Mouse (Mus musculus) left cerebral cortex, postnatal 14 days (tissue): ENCODE measurements at regions not wholly inside any gene's neighbourhood (a gene's known extent, or its start where the extent isn't known, plus 50 kb on each side); places are given as distances from the start of the nearest gene placed in this dataset.
"Not testable (repeated sequence)": the region's sequence is repeated elsewhere in the genome, so short reads cannot be mapped to it uniquely, and the experiment has no call there.

Source experiments
- DNase-seq, 2 experiments: peaks; one replicate each; pipeline ENCODE4 v3.0.0; 2021 to 2022; ENCODE audit warnings: low spot score in 2 of 2, mixed read lengths in 1 of 2
- intact Hi-C: fragments of 180-260 bp; cut with DNase I; formaldehyde crosslinking; loops from one replicate; pipeline ENCODE4 v1.15.1; 2025

DNA sequence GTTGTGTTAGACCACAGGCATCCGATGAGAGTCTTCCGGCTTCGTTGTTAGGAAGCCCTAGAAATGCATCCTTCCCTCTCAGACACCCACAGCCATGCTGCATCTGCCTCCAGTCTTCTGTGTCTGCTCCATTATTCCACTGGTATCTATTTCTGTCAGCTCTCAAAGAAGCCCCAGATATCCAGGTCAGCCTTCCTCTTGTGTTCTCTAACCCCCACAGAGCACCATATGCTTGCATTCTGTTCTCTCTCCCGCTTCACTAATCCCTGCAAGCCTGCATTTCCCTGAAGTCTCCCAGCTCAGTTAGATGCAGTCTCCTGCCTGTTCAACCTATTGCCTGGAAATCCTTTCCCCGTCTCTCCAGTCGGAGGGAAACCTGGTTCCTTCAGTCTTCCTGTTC, 53.6 kb upstream of the Wdfy3 start:
- peak; percentile 38 to 41 for DNase-seq

GRCm38 (mm10) chr5:102126737-102127136, 57.0 kb upstream of the Wdfy3 start:
- peak in 1 of 2 experiments; percentile 54 for DNase-seq
- intact Hi-C loops: no loop called here

More for the DNA sequence above, 53.6 kb upstream of the Wdfy3 start:
- intact Hi-C loops: no loop called here

GRCm38 (mm10) chr5:102147991-102148390, 78.3 kb upstream of the Wdfy3 start:
- no peak for DNase-seq
- intact Hi-C loops: loop anchor here (10.0 kb wide), 1 partner anchor 727 kb away; no protein-coding TSS in a partner anchor

DNA sequence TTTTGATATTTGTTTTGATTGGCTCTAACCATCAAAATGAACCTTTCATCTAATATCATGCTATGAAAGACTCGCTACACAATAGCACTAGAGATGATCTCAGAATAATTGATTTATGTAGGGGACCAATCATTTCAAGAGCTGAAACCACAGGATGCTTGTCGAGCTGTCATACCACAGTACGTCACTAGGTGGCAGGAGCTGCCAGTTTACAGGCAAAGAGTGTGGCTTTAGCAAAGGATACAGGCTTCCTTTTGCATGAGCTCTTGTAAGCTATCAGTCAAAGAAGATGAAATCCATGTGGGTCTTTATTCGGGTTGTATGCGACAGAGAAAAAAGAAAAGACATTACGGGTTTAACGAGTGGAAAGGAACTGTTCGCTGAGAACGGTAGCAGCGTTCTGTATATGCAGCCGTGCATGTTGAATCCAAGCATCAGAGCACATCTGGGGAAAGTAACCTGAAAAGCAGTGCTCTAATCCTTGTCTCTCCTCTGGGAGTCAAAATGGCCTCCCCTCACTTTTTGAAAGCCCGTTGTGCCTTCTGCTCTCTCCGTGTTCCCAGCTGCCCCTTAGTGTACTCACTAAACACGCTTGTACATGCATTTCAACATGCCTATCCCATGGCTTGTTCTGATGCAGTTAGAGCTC, 79.9 kb upstream of the Wdfy3 start:
- intact Hi-C loops: loop anchor here (5.0 to 10.0 kb wide), 3 partner anchors 58 to 725 kb away; no protein-coding TSS in a partner anchor
- peak; percentile 93 to 94 for DNase-seq

- DNase-seq: no peak
- intact Hi-C loops: no loop called here
Measured at GRCm38 (mm10) chr5:102159621-102160020, 89.9 kb upstream of the Wdfy3 start.

DNA sequence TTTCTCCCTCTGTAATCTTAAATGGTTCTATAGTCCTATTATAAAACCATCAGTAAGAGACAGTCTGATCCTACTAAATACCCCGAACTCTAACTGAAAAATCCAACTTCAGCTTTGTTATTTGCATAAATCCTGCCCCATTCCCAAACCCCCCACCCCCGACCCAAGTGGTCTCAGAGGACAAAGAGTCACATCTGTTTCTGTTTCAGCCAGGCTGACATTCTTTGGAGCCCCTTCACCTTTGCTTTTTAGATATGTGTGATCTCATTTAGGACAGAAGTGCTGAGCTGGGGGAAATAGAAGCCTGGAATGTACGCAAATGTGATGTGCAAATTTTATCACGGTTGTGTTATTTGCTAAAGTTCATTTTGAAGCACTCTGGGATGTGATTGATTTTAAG, 98.3 kb upstream of the Wdfy3 start:
- intact Hi-C loops: no loop called here
- no peak for DNase-seq

DNA sequence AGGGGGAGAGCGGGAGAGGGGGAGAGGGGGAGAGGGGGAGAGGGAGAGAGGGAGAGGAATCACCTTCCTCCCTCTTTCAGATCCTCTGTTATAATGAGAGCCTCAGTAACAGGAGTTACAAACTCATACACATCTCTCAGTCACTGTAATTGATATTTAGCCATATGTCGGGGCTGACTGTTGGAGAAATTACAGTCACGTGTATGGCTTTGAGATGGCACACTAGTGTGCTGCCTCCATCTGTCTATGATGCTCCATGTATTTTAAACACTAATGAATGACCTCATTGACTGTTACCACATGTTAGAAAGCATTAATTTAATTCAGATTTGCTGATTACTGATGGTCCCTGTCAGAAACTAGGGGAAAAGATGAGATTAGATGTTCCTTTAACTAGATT, 102.1 kb upstream of the Wdfy3 start:
- intact Hi-C loops: no loop called here
- DNase-seq: no peak

DNA sequence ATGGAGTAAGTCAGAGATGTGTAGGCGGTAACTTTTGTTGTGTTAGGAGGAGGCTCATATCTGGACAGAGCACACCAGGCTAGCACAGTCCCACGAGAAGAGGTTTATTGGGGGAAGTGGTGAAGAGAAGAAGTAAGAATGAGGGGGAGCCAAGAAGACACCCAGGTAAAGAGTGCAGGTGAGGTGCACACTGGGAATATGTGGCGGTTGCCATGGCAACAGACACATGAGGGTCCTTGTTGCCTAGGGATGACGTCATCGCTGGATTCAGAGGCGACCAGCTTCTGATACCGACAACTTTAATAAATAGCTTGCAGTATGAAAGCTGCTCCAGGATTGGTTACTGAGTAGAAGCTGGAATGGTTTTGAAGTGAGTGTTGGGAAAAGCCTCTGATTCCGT, 110.5 kb upstream of the Wdfy3 start:
- peak; percentile 30 to 58 for DNase-seq

DNA sequence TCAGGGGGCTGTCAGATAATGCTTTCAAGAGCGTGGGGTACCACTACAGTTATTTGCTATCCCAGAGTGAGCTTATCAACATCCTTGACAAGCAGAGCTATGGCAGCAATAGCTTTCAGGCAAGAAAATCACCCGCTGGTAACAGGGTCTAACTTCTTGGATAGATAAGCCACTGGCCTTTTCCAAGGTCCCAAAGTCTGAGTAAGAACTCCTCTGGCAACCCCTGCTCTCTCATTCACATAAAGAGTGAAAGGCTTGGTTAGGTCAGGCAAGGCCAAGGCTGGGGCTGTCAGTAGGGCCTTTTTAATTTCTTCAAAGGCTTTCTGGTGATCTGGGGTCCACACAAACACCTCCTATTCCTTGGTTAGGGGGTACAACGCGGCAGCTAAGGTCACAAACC, 119.2 kb upstream of the Wdfy3 start:
- intact Hi-C loops, DNase-seq: not testable (repeated sequence)

More for the DNA sequence above, 110.5 kb upstream of the Wdfy3 start:
- intact Hi-C loops: no loop called here

GRCm38 (mm10) chr5:102206456-102206855, 136.7 kb upstream of the Wdfy3 start:
- no peak for DNase-seq
- intact Hi-C loops: loop anchor here (5.0 kb wide), 3 partner anchors 54 to 671 kb away; no protein-coding TSS in a partner anchor

DNA sequence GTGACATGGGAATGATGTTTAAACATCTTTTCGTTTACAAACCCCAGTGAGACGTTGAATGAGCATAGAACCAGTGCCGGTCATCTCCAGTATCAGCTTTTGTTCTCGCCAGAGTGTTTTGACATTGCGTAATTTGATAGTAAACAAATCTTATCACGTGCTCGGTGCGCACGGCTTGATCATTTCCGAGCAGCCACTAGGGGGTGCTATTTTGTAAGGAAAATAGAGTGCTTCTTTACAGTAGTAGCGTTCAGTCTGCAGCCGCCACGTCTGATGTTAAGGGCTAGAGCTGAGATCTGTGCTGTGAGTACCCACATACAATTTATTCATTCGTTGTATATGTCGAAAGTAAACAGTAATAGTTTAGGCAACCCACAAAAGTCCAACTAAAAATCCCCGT, 137.2 kb upstream of the Wdfy3 start:
- intact Hi-C loops: loop anchor here (5.0 kb wide), 3 partner anchors 55 to 670 kb away; no protein-coding TSS in a partner anchor

GRCm38 (mm10) chr5:102213145-102213544, 143.4 kb upstream of the Wdfy3 start:
- intact Hi-C loops: no loop called here
- DNase-seq: peak; percentile 30 to 39

More for the DNA sequence above, 137.2 kb upstream of the Wdfy3 start:
- DNase-seq: peak; percentile 87 to 90

GRCm38 (mm10) chr5:102227131-102227530, 157.4 kb upstream of the Wdfy3 start:
- intact Hi-C loops: no loop called here

GRCm38 (mm10) chr5:102242614-102243013, 172.9 kb upstream of the Wdfy3 start:
- intact Hi-C loops: no loop called here
- DNase-seq: no peak

More at GRCm38 (mm10) chr5:102227131-102227530, 157.4 kb upstream of the Wdfy3 start:
- no peak for DNase-seq

DNA sequence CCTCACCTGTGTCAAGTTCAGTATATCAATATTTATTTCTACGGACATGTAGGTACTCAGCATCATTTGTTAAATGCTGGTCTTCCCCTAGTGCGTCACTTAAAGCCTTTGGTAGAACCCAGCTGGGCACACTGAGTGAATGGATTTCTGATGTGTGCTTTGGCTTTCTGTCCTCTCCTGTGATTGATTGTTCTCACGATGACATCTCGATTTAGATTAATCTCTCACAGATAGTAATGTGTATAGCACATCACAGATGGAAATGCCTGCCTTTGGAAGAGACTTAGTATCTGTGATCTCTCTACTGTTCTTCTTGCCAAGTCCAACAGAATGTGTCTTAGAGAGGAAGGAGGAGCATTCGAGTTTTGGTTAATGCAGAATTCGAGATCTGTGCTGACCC, 175.0 kb upstream of the Wdfy3 start:
- peak in 1 of 2 experiments; percentile 11 for DNase-seq
- intact Hi-C loops: no loop called here

GRCm38 (mm10) chr5:102248747-102249146, 179.0 kb upstream of the Wdfy3 start:
- DNase-seq: no peak

DNA sequence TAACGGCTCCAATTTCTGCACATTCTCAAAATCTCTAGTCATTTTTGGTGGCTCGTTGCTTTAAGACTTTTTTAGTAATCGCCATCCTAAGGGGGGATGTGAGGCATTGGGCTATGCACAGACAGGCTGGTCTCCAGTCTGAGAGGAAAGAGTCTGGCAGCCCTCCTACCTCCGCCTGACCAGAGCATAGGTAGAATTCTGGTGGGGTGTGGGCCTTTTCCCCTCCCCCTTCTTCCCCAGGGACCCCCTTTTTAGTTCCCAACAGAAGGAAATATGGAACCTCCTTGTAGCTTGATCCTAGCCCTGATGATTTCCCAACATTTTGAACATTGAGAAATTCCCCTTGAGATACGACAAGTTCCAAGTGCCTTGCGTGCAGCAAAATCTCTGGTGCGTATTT, 181.4 kb upstream of the Wdfy3 start:
- DNase-seq: no peak
- intact Hi-C loops: no loop called here

More at GRCm38 (mm10) chr5:102248747-102249146, 179.0 kb upstream of the Wdfy3 start:
- intact Hi-C loops: no loop called here

DNA sequence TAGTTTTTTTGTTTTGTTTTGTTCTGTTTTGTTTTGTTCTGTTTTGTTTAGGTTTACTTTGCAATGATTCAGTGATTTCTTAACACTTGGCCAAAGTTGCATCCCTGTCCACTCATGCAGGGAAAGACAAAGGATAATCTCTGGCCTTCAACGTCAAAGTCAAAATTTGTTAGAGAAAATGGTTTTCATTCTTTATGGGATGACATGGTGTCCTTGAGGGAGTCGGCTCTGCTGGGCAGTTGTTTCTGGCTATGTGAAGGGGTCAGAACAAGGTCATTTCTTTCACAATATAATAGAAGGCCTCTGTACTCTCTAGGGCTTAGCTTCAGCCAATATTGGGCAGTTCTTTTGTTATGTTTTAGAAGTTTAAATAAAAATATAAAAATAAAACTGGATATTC, 184.1 kb upstream of the Wdfy3 start:
- DNase-seq: no peak
- intact Hi-C loops: no loop called here

DNA sequence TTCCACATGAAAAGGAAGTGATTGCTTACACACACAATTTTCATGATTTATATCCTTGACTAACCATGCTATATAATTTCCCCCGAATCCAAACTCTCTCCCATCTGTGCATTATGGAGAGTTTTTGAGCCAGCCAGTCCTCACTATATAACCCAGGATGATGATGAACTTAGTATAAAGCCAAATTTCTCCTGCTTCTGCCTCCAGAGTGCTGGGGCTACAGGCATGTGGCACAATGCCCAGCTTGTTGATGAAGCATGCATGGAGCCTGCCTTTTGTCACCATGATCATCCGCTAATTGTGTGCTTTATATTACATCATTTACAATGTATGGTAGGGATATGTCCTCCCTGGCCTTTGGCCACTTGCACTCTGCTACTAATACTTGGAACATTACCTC, 187.4 kb upstream of the Wdfy3 start:
- intact Hi-C loops: no loop called here
- DNase-seq: no peak

GRCm38 (mm10) chr5:102261621-102262020, 191.9 kb upstream of the Wdfy3 start:
- intact Hi-C loops: no loop called here

DNA sequence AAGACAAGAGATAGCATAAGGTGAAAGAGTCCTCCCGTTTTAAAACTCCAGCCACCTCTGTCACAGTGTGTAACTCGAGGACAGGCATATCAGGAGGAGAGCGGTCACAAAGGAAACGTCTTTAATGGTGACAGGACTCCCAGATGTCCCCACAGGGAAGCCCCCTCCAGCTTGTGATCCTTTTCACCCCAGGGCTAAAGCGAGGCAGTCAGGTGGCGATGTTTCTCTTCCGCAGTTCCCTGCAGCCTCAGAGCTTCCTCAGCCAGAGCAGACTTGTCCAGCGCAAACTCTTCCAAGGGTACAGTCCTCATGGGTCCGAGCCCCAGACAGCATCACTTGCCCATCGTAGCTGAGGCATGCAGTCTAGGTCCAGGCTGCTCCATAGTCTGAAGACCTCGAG, 196.7 kb upstream of the Wdfy3 start:
- no peak for DNase-seq
- intact Hi-C loops: no loop called here

More at GRCm38 (mm10) chr5:102261621-102262020, 191.9 kb upstream of the Wdfy3 start:
- no peak for DNase-seq
